Mouse (Mus musculus): Measurements from ENCODE around the gene Mapkapk5. TPM values are rescaled to one million over a fixed set of nuclear protein-coding genes. Genes with fewer than 3 reads are reported as not detected.
"Not testable (repeated sequence)": the region's sequence is repeated elsewhere in the genome, so short reads cannot be mapped to it uniquely, and the experiment has no call there.

Gene Mapkapk5
- polyA plus RNA-seq, 1 experiment from 2014 or later: 61.9 TPM

GRCm38 (mm10) chr5:121519758-121520157 is 25.9 kb downstream of the Mapkapk5 start:
- H3K27me3 ChIP-seq; H3K9ac ChIP-seq (replicated peaks); ATAC-seq (replicated peaks); H3K4me3 ChIP-seq; H3K27ac ChIP-seq (replicated peaks); H3K4me1 ChIP-seq; H3K4me2 ChIP-seq (replicated peaks); H3K9me3 ChIP-seq: not testable (repeated sequence)
- 96% methylated on average over 11 of the region's 17 CpGs for whole genome bisulfite sequencing
- peaks cover 41% of the 10 kb centered on the region for H3K36me3 ChIP-seq

GRCm38 (mm10) chr5:121518983-121519382 is 26.7 kb downstream of the Mapkapk5 start:
- no peak overlapping the region for H3K27ac ChIP-seq (replicated peaks)
- no peaks in the 10 kb centered on the region for H3K9me3 ChIP-seq
- H3K27me3 ChIP-seq: no peaks in the 10 kb centered on the region
- H3K36me3 ChIP-seq: peaks cover 33% of the 10 kb centered on the region
- 93% methylated on average over 9 of the region's 9 CpGs for whole genome bisulfite sequencing
- H3K4me3 ChIP-seq: no peak overlapping the region
- H3K4me2 ChIP-seq (replicated peaks): no peak overlapping the region
- no peaks in the 10 kb centered on the region for H3K4me1 ChIP-seq
- no peak overlapping the region for H3K9ac ChIP-seq (replicated peaks)
- ATAC-seq (replicated peaks): no peak

DNA sequence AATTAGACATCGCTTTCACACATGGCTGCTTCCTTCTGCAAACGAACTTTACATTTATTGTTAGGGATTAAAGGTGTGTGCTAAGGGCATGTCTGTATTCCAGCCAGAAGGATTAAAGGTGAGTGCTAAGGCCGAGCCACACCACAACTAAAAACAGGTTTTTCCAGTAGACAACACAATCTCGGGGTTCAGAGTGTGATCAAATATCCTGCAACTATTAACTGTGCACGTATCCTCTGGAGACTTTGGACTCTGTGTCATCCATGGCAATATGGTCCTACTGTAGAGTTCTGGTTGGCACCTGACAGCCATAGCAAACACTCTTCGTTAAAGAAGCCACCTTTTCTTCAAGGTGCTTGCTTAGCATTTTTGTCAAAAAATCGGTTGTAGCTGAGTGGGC is 35.7 kb downstream of the Mapkapk5 start:
- 80% methylated on average over 7 of the region's 7 CpGs for WGBS
- H3K27me3 ChIP-seq: no peaks in the 10 kb centered on the region
- no peak for ATAC-seq (replicated peaks)
- no peaks in the 10 kb centered on the region for H3K36me3 ChIP-seq
- H3K4me2 ChIP-seq (replicated peaks): no peak overlapping the region
- no peak overlapping the region for H3K27ac ChIP-seq (replicated peaks)
- no peak overlapping the region for H3K9ac ChIP-seq (replicated peaks)
- H3K4me1 ChIP-seq: no peaks in the 10 kb centered on the region
- no peaks in the 10 kb centered on the region for H3K9me3 ChIP-seq
- no peak overlapping the region for H3K4me3 ChIP-seq

- Histone ChIP-seq H3K27ac (replicated peaks) (no peak overlapping the region), H3K9me3 (no peaks in the 10 kb centered on the region), H3K4me1 (no peaks in the 10 kb centered on the region), H3K27me3 (no peaks in the 10 kb centered on the region), H3K9ac (replicated peaks) (no peak overlapping the region), H3K36me3 (no peaks in the 10 kb centered on the region), H3K4me2 (replicated peaks) (no peak overlapping the region), H3K4me3 (no peak overlapping the region)
- 100% methylated on average over 1 of the region's 1 CpGs for WGBS
- no peak for ATAC-seq (replicated peaks)
These were observed 38.9 kb downstream of the Mapkapk5 start for GRCm38 (mm10) chr5:121506846-121507245.

GRCm38 (mm10) chr5:121503231-121503630 is 42.5 kb downstream of the Mapkapk5 start, which contains the start of gene Adam1b:
TSS of gene Adam1b (minus strand) at chr5:121503435.
- Histone ChIP-seq H3K9me3 (no peaks in the 10 kb centered on the region), H3K27me3 (no peaks in the 10 kb centered on the region), H3K27ac (replicated peaks) (no peak within 1 kb of the TSS), H3K4me2 (replicated peaks) (no peak within 1 kb of the TSS), H3K4me1 (no peaks in the 10 kb centered on the region), H3K9ac (replicated peaks) (no peak within 1 kb of the TSS), H3K36me3 (no peaks in the 10 kb centered on the region), H3K4me3 (no peak within 1 kb of the TSS)
- WGBS: 91% methylated on average over 3 of the region's 3 CpGs
- no peak for ATAC-seq (replicated peaks)

DNA sequence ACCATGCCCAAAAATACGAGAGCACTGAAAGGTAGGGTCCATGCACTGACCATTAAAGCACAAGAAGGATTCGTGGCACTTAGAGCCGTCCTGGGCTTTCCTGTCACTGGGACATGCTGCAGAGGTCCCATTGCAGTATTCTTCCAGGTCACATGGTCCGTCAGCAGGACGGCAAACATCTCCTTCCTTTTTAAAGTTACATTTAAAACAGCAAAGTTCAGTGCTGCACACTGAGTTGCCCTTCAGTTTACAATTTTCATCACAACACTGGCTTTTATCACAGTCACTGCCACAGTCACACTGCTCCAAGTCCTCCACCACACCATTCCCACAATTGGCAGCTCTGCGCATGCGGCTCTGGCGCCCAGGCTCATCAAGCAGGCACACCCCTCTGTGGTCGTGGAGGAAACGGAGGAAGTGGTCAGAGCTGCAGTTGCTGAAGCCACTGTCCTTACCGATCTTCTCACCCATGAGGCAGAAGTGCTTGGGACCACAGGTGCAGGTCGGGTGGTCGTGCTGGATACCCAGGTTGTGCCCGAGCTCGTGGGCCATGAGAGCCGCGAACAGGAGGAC is 44.2 kb downstream of the Mapkapk5 start:
- H3K4me3 ChIP-seq; H3K27ac ChIP-seq (replicated peaks); H3K9me3 ChIP-seq; H3K9ac ChIP-seq (replicated peaks); H3K4me2 ChIP-seq (replicated peaks); H3K4me1 ChIP-seq; ATAC-seq (replicated peaks); H3K27me3 ChIP-seq; H3K36me3 ChIP-seq: not testable (repeated sequence)
- 84% methylated on average over 11 of the region's 17 CpGs for WGBS

- no peaks in the 10 kb centered on the region for H3K36me3 ChIP-seq
- H3K27me3 ChIP-seq: no peaks in the 10 kb centered on the region
- H3K4me1 ChIP-seq: no peaks in the 10 kb centered on the region
- WGBS: 76% methylated on average over 7 of the region's 7 CpGs
- H3K9me3 ChIP-seq: no peaks in the 10 kb centered on the region
- ATAC-seq (replicated peaks): no peak
- H3K4me3 ChIP-seq: no peak overlapping the region
- no peak overlapping the region for H3K27ac ChIP-seq (replicated peaks)
- no peak overlapping the region for H3K4me2 ChIP-seq (replicated peaks)
- H3K9ac ChIP-seq (replicated peaks): no peak overlapping the region
These were observed 45.0 kb downstream of the Mapkapk5 start for GRCm38 (mm10) chr5:121500719-121501118.

GRCm38 (mm10) chr5:121493305-121493704 is 52.4 kb downstream of the Mapkapk5 start:
- Histone ChIP-seq H3K4me3 (no peak overlapping the region), H3K27ac (replicated peaks) (no peak overlapping the region), H3K36me3 (no peaks in the 10 kb centered on the region), H3K27me3 (no peaks in the 10 kb centered on the region), H3K4me1 (no peaks in the 10 kb centered on the region), H3K9ac (replicated peaks) (no peak overlapping the region), H3K9me3 (no peaks in the 10 kb centered on the region), H3K4me2 (replicated peaks) (no peak overlapping the region)
- ATAC-seq (replicated peaks): no peak
- 78% methylated on average over 8 of the region's 8 CpGs for whole genome bisulfite sequencing

DNA sequence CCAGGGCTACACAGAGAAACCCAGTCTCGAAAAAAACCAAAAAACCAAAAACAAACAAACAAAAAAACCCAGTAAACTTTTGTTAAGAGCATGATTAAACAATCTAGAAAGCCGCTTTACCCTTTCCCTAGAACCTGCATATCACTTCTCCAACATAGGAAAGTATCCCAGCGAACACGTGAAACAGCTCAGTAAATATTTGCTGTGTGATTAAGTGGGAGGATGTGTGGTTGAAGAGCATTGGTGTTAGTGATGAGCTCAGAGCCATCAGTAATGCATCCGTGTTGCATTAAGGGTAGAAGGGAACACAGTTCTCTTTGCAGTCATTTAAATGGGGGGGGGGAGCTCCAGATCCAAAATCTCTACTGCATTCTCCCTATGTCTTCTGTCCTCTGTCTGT is 60.9 kb downstream of the Mapkapk5 start:
- Histone ChIP-seq H3K4me1 (no peaks in the 10 kb centered on the region), H3K4me2 (replicated peaks) (no peak overlapping the region), H3K4me3 (no peak overlapping the region), H3K9ac (replicated peaks) (no peak overlapping the region), H3K9me3 (no peaks in the 10 kb centered on the region), H3K27me3 (no peaks in the 10 kb centered on the region), H3K36me3 (no peaks in the 10 kb centered on the region), H3K27ac (replicated peaks) (no peak overlapping the region)
- ATAC-seq (replicated peaks): no peak
- WGBS: 83% methylated on average over 5 of the region's 5 CpGs

- 38% methylated on average over 3 of the region's 3 CpGs for WGBS
- no peaks in the 10 kb centered on the region for H3K27me3 ChIP-seq
- H3K4me3 ChIP-seq: no peak overlapping the region
- H3K36me3 ChIP-seq: no peaks in the 10 kb centered on the region
- no peak overlapping the region for H3K4me2 ChIP-seq (replicated peaks)
- H3K9ac ChIP-seq (replicated peaks): no peak overlapping the region
- no peaks in the 10 kb centered on the region for H3K9me3 ChIP-seq
- no peak for ATAC-seq (replicated peaks)
- no peaks in the 10 kb centered on the region for H3K4me1 ChIP-seq
- H3K27ac ChIP-seq (replicated peaks): no peak overlapping the region
These were observed 68.0 kb downstream of the Mapkapk5 start for GRCm38 (mm10) chr5:121477680-121478079.

DNA sequence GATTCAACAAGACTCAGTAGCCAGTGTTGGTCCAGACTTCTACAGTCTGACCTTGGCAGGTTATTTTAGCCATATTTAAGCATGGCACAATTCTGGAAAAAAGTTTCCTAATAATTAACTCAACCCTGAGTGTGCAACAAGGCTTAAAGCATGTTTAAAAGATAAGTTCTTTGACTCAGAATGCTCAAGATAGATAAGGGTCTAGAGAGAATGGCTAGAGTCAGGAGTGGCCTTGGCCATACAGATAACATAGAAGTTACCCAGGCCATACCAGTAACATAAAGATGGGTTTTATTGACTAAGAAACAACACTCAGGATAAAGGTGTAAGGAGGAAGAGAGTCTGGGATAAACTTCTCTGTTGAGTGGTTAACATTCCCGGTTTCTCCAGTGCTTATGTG is 69.7 kb downstream of the Mapkapk5 start:
- Histone ChIP-seq H3K27ac (replicated peaks) (no peak overlapping the region), H3K27me3 (no peaks in the 10 kb centered on the region), H3K36me3 (no peaks in the 10 kb centered on the region), H3K4me3 (no peak overlapping the region), H3K4me2 (replicated peaks) (no peak overlapping the region), H3K4me1 (no peaks in the 10 kb centered on the region), H3K9me3 (no peaks in the 10 kb centered on the region), H3K9ac (replicated peaks) (no peak overlapping the region)
- WGBS: 91% methylated on average over 1 of the region's 1 CpGs
- ATAC-seq (replicated peaks): no peak

All from forebrain, embryonic 15.5 days (tissue).